Mouse (Mus musculus): Measurements from ENCODE around the gene Vps45.

GRCm38 (mm10) chr3:96081650-96082049 lies 23.4 kb upstream of the Vps45 start:
- TF ChIP-seq CTCF (IDR thresholded peaks at IDR 0.05; ENCODE audit: low read depth): no peak
- no peak for TF ChIP-seq EP300 (IDR thresholded peaks at IDR 0.05; ENCODE audit: low read depth)
